Mouse (Mus musculus) left cerebral cortex, adult 2 months (tissue): ENCODE data around the gene Fbxo47. TPM values are rescaled to one million over a fixed set of nuclear protein-coding genes. Genes with fewer than 3 reads are reported as not detected.
"Not testable (repeated sequence)": the region's sequence is repeated elsewhere in the genome, so short reads cannot be mapped to it uniquely, and the experiment has no call there.

Source experiments
- DNase-seq, 2 experiments: peaks; one replicate each; pipeline ENCODE4 v3.0.0; 2021 to 2022; ENCODE audit warnings: low spot score in 2 of 2, mixed read lengths in 1 of 2; ENCODE audit errors: extremely low spot score in 1 of 2
- H3K27ac ChIP-seq: fragments of 200-600 bp; 2 replicates; pipeline ENCODE4 v1.8.1; 2022
- H3K4me3 ChIP-seq: fragments of 200-600 bp; 2 replicates; pipeline ENCODE4 v1.8.1; 2022
- CTCF ChIP-seq: fragments of 200-600 bp; IDR thresholded peaks from 2 replicates; pipeline ENCODE4 v1.8.1; 2022; ENCODE audit warnings: antibody characterized with exemption, mild to moderate bottlenecking, moderate library complexity
- intact Hi-C: fragments of 180-260 bp; cut with DNase I; formaldehyde crosslinking; loops from one replicate; pipeline ENCODE4 v1.15.1; 2025
- total RNA-seq, 2 experiments: library from RNA; stranded (reverse); gene quantifications; 2 replicates each; pipeline ENCODE4 v1.2.3; 2021

Gene Fbxo47
- total RNA-seq, 2 experiments from 2014 or later = 2.8 to 2.9 TPM

GRCm38 (mm10) chr11:97874396-97874795, 9.6 kb downstream of the Fbxo47 start:
- Histone ChIP-seq H3K4me3 (no peak overlapping the region), H3K27ac (peak overlapping the region; percentile 64)
- DNase-seq = no peak
- TF ChIP-seq CTCF = no peak
- intact Hi-C loops = no loop called here

- H3K4me3 ChIP-seq, H3K27ac ChIP-seq, intact Hi-C loops, DNase-seq: not testable (repeated sequence)
Observed at GRCm38 (mm10) chr11:97872378-97872777, 11.6 kb downstream of the Fbxo47 start.

DNA sequence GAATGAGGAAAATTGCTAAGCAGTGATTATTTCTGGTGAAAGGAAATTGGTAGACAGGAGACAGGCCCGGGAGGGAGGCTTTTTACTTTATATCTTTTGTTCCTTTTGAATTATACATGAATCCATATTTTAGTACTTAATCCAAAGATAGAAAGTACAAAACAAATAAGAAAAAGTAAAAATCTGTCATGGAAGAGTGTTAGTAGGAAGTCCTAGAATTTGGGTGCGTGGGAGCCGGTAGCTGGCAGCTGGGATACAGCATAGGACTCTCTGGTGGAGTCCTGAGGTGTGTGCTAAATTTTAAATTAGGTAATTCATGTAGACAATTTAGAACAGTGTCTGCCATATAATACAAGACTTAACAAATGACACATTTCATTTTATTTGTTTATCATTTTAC, 16.4 kb downstream of the Fbxo47 start:
- Histone ChIP-seq H3K4me3 (no peak overlapping the region), H3K27ac (no peak overlapping the region; the same call in 1 of the 2 replicates)
- DNase-seq = peak in 1 of 2 experiments; percentile 19
- intact Hi-C loops = no loop called here
- no peak for TF ChIP-seq CTCF

GRCm38 (mm10) chr11:97866091-97866888, 17.7 kb downstream of the Fbxo47 start:
- TF ChIP-seq CTCF = no peak; the same call in 1 of the 2 replicates
- intact Hi-C loops = no loop called here
- H3K27ac ChIP-seq = peak overlapping the region; percentile 42; the same call in 1 of the 2 replicates
- no peak for DNase-seq
- H3K4me3 ChIP-seq = no peak overlapping the region

DNA sequence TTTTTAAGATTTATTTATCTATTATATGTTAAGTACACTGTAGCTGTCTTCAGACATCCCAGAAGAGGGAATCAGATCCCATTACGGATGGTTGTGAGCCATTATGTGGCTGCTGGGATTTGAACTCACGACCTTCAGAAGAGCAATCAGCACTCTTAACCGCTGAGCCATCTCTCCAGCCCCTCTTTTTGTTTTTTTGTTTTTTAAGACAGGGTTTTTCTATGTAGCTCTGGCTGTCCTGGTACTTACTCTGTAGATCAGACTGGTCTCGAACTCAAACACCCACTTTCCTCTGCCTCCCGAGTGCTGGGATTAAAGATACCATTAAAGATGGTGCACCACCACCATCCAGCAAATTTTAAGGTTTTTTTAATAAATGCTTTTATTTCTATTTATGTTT, 18.5 kb downstream of the Fbxo47 start:
- intact Hi-C loops = no loop called here
- no peak for DNase-seq
- no peak for TF ChIP-seq CTCF

DNA sequence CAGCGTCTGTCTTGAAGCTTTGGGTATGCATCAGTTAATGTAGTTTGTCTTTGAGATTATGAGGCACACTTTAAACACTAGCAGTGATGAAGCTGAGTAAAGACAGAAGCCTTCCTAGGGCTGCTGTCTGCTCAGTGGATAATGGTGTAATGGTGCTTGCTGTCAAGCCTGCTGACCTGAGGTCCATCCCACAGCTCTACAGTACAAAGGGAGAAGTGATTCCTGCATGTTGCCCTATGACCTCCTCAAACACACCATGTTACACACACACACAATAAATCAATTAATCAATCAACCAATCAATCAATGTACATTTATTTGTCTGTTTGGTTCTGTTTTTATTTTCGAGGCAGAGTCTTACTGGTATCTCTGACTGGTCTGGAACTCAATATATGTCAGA, 21.8 kb downstream of the Fbxo47 start:
- Histone ChIP-seq H3K4me3 (no peak overlapping the region), H3K27ac (no peak overlapping the region)
- TF ChIP-seq CTCF = no peak
- intact Hi-C loops = no loop called here
- no peak for DNase-seq

More for the DNA sequence above, 18.5 kb downstream of the Fbxo47 start:
- Histone ChIP-seq H3K27ac (no peak overlapping the region), H3K4me3 (no peak overlapping the region)

DNA sequence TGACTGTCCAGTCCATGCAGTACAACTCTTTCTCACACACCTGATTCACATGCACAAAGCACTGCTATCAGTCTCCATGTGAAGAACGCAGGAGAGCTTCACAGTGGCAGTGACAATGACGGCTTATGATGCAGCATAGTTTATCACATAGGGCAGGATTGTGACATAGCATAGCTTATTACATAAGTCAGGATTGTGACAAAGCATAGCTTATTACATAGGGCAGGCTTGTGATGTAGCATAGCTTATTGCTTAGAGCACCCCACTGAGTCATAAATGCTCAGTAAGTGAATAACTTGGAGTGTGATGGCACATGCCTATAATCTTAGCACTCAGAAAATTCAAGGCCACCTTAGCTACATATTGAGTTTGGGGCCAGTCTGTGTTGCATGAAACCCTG, 28.5 kb downstream of the Fbxo47 start:
- H3K4me3 ChIP-seq = no peak overlapping the region
- intact Hi-C loops = no loop called here
- no peak for TF ChIP-seq CTCF
- no peak overlapping the region for H3K27ac ChIP-seq
- DNase-seq = no peak

DNA sequence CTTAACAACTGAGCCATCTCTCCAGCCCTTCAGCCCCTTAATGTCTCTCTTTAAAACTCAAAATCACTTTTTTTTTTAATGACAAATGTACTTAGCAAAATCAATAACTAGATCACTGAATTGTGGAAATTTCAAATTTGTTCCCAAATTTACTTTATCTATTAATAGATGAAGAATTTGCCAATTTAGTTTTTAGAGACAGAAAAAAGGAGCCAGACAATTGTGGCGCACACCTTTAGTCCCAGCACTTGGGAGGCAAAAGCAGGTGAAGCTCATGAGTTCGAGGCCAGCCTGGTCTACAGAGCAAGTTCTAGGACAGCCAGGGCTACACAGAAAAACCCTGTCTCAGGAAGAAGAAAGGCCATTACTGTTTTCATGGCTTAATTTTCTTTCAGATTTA, 32.4 kb downstream of the Fbxo47 start:
- intact Hi-C loops = no loop called here
- no peak for TF ChIP-seq CTCF
- DNase-seq = no peak
- Histone ChIP-seq H3K4me3 (no peak overlapping the region), H3K27ac (no peak overlapping the region)

- no peak for TF ChIP-seq CTCF
- no peak overlapping the region for H3K4me3 ChIP-seq
- intact Hi-C loops = no loop called here
- no peak overlapping the region for H3K27ac ChIP-seq
- DNase-seq = no peak
Observed at GRCm38 (mm10) chr11:97850367-97850766, 33.6 kb downstream of the Fbxo47 start.

DNA sequence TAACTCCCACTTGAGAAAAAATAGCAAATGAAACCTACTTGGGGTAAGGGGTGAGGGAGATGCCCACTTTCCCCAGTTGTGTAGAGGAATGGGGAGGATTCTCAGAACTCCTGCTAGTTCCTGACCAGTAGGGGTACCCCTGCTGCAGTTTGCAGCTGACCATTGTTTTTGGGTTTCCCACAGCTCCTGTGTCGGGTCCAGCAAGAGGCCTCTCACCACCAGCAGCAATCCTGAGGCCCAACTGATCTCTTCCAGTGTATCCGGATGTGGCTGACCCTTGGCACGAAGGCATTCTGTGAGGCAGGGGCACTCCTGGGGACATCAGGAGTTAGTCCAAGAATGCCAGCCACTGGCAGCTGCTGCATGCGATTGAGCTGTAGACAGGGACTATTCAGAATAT, 42.0 kb downstream of the Fbxo47 start:
- no peak for DNase-seq
- Histone ChIP-seq H3K4me3 (peak overlapping the region; percentile 71), H3K27ac (peak overlapping the region; percentile 97)
- TF ChIP-seq CTCF = peak; percentile 36
- intact Hi-C loops = no loop called here

DNA sequence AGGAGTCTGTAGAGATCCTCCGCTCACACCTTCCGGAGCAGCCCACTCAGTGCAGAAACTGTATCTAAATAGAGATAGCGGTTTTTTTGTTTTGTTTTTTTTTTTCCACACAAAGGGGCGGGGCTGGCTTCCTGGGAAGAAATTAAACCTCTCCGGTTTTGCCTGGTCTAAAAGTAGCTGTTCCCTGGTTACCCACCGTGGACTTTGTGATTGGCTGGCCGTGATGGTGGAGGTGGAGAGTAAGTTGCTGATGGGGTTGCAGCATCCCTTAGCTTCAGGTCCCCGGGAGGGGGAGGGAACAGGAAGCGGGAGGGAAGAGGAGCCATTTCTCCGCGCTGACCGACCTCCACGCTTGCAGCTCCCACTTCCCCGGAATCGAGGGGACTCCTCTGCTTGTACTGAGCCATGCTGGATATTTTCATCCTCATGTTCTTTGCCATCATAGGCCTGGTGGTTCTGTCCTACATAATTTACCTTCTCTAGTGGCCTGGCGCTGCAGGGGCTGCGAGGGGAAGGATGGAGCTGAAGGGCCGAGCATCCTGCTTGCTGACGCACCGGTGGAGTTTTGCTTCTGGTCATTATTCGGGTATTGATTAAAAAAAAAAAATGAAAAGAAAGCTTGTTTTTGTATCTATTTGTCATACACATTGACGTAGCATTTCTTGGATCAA, 42.8 kb downstream of the Fbxo47 start:
- intact Hi-C loops = loop anchor here (1.0 to 2.0 kb wide), 2 partner anchors 40 to 44 kb away; partner anchors contain the start of gene Fbxo47
- peak; percentile 89 for DNase-seq
- Histone ChIP-seq H3K27ac (peak overlapping the region; percentile 97), H3K4me3 (peak overlapping the region; percentile 71)
- TF ChIP-seq CTCF = no peak

GRCm38 (mm10) chr11:97840539-97840954, 43.4 kb downstream of the Fbxo47 start, which contains the start of gene B230217C12Rik:
Gene B230217C12Rik, plus strand, starts transcription at chr11:97840780.
- TF ChIP-seq CTCF = peak; percentile 52
- intact Hi-C loops = loop anchor here (2.0 kb wide), 1 partner anchor 44 kb away; the partner anchor contains the start of gene Fbxo47

More at GRCm38 (mm10) chr11:97840539-97840954, 43.4 kb downstream of the Fbxo47 start, which contains the start of gene B230217C12Rik:
- no peak for DNase-seq
- Histone ChIP-seq H3K27ac (peak within 1 kb of the TSS; percentile 97), H3K4me3 (peak within 1 kb of the TSS; percentile 71)
